Mouse (Mus musculus) cerebellum, adult 8-10 months (tissue): Measurements from ENCODE around the gene Med19.
"Not testable (repeated sequence)": the region's sequence is repeated elsewhere in the genome, so short reads cannot be mapped to it uniquely, and the experiment has no call there.

Experiments used
- DNase-seq: peaks from one replicate; pipeline ENCODE4 v3.0.0; 2022

Med19 gene

DNA sequence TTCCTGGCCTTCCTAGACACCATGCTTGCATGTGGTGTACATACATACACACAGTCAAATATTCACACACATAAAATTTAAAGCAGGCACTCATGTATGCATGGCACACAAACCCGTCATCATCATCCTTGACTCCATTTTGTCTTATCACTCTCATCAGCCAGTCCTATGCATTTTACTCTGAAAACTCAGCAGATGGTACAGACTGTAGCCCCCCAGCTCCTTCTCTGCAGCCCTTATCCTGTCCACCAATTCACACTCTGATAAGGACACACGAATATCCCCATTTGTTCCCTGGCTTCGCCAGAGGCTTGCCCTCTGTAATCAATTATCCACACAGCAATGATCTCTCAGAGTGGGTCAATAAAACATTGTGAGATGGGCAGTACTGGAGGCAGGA is 43.0 kb downstream of the Med19 start:
- DNase-seq = no peak

DNA sequence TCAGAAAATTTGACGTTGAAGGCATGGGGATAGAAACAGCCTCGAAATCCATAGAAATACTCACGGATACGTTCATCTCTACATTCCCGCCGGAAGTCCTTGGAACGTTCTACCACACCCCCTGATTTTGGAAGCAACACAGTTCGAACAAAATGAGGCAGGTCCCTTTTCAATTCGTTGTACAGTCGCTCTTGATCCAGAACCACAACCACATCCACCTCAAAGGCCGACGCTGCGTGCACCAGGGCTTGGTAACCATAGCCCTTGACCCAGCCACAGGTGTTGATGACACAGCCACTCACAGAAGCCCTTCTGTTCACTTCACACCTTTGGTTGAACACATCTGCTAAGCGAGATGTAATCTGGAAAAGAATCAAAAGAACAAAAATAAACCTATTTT is 45.7 kb downstream of the Med19 start:
- no peak for DNase-seq

DNA sequence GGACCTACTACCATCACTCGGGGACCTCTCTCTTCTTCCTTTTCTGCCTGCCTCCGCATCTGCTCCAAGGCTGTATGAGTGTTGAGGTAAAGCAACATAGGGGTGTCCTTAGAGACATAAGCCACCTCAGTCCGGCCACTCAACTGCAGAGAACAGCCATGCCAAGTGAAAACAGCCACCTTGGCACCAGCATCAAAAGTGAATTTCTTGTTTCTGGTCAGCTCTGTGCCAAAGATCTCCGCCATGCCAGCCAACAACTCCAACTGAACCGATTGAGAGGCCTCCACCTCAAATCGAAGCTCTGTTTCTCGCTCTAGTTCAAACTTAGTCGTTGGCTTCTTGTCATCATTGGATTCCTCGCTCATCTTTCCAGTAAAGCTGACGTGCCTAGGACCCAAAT is 47.6 kb downstream of the Med19 start:
- DNase-seq = no peak

DNA sequence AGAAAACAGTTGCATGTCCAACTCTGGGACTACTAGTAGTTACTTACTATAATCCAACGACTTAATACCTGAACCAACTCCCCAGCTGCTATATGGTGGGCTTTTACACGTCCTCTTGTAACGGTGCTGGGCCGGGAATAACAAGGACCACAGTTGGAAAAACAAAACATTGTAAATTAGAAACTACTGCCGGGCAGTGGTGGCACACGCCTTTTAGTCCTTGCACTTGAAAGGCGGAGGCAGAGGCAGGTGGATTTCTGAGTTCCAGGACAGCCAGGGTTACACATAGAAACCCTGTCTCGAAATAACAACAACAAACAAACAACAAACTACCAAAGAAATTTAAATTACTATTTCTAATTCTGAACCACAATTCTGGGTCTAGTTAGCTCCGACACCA is 48.5 kb downstream of the Med19 start:
- peak; percentile 28 for DNase-seq

DNA sequence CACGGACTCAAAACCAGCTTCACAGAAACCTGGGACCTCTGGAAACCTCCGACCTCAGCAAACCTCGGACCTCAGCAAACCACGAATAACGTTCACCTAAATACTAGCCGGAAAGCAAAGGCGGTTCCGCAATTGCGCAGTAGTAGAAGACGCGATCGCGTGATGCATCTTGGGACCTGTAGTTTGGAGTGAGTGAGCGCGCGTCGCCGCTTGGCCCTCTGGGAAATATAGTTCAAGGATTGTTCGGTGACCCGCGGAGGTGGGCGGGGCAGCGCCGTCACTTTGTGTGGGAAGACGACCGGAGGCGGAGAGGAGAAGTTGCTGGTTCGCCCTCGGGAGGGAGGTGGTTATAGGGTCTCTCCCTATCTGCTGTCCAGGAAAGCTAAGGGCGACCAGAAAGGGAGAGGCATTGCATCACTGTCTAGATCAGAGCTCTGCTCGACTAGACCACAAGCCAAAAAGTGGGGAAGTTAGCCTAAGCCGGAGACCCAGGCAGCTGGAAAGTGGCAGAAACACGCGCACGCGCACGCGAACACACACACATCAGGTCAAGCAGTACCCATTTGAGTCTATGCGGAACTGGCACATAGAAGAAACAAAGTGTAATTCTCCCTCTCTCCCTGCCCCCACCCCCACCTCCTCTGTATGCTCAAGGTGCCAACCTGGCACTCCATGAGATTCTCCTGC is 49.1 kb downstream of the Med19 start, which contains the start of gene Clp1:
Gene Clp1 (minus strand): TSS at position 179 of the 687 bp plus-strand sequence.
- peak; percentile 94 for DNase-seq

DNA sequence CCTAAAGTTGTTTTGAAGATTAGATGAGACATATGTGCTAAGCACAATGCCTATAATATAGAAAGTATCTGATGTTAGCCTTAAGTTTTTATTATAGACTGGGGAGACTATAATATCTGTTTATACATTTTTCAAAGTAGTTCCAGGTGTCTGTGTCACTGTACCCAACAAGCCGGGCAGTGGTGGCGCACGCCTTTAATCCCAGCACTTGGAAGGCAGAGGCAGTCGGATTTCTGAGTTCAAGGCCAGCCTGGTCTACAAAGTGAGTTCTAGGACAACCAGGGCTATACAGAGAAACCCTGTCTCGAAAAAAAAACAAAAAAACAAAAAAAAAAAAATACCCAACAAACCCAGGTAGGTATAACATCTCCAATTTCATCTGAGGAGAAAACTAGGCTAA is 50.0 kb downstream of the Med19 start:
- not testable (repeated sequence) for DNase-seq

DNA sequence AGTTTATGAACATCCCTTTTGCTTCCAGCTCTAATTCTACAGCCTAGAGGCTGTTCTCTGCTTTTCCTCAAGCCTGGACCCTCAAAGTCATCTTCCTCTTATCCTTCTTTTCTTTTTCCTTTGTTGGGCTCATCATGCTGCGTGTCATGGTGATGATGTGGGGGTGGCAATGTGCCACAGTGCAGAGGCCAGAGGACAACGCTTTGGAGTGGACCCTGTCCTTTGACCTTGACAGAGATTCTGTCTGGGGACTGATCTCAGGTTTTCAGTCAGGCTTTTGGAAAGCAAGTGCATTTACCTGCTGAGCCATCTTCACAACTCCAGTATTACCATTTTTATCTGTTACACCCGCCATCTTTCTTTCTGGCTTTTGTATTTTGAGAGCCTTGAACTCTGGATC is 53.0 kb downstream of the Med19 start:
- DNase-seq = no peak

DNA sequence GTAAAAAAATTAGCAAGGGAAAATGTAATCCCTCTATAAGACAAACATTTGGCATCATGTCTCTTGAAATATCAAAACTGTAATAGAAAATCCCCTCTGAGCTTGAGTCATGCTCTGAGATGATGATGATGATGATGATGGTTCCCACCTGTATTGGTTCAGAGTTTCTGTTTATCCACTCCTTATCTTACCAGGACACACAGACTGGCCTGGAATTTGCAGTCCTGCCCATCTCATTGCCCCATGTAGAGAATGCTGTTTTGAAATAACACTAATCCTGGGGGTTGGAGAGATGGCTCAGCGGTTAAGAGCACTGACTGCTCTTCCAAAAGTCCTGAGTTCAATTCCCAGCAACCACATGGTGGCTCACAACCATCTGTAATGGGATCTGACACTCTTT is 54.2 kb downstream of the Med19 start:
- no peak for DNase-seq

DNA sequence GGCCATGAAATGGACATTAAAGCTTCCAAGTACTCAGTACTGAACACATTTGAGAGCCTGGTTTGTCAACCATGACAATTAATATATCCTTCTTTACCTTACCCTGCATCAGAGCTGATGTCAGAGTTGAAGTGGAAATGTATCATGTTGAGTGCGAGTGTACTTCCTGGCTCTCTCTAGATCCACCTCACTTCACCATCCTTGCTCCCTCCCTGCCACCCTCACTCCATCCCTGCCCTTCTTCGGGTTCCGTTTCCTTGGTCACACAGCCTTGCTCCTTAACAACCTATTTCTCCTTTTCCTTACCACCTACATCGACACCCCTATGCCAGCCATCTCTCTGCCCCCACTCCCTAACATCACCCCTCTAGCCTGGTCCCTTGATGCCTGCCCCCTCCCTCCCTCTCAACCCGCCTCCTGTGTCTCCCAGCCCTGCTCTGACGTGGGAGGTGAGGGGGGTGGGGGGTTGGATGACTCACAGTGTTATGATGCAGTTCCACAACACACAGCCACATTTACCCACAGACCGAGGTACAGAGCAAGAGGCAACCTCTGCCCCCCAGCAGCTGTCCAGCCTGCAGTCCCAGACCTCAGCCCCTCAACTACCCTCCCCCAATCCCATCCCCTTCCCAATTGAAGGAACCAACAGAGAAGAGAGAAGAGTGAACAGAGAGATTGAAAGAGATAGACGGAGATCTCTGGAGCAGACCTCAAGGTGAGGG is 55.5 kb downstream of the Med19 start, which contains the start of gene Ypel4:
Gene Ypel4 (plus strand): TSS at position 480 of the 722 bp plus-strand sequence.
- peak; percentile 86 for DNase-seq

DNA sequence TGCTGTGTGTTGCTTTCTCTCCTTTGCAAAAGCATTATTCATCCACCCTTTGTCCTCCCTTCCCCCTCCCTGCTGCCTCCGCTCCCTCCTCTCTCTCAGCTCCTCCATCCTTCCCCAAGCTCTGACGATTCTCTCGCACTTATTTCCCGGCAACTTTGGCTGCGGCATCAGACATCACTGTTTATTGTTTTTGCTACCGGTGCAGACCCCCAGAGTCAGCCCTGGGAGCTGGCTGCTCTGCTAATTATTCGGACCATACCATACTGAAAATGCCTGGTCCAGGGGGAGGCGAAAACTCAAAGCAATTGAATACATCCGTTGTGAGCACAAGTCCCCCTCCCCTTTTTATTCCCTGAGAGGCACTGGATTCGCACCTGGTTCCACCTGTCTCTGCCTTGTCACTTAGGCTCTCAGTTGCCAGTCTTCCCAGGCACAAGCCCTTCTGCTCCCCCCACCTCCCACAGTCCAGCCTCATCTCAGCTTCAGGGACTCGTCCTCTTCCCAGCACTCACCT is 56.2 kb downstream of the Med19 start:
- peak; percentile 55 for DNase-seq

DNA sequence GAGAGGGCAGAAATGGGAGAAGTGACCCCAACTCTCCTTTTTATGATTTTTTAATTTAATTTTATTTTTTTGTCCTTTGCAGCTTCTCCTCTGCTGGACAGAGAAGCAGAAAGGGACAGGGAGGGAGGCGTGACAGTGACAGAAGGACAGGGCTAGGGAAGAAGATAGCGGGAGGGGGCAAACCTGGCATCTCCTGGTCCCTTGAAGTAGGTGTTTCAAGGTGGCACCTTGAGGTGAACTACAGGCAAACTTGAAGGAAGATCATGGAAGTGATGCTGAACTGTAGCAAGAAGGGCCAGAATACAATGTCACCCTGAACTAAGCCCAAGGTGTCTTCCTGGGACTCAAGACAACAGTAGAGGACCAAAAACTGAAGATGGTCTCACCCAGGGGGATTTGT is 56.7 kb downstream of the Med19 start:
- DNase-seq = no peak

DNA sequence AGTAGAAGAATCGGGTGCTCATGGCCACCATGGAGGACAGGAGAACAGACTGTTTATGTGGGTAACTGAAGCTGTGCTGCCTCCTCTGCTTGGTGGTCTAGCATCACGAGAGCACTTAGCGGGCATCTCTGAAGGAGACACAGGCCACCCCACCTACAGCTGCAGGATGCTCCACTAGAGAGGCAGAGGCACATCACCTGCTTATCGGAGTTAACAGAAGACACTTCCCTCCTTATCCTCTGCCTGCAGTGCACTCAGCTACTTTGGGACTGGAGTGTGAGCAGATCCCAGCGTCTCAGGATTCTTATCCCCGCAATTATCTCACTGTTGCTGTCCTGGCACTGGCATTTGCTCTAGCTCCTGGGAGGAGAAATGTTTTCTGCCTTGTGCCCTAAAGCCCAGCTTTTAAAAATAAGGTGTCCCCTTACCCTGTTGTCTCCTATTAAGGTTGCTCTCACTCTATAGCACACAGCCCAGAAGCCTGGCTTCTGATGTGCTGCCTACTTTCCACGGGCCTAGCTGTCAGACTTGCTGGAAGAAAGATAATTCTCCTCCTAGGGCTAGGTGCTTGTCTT is 57.2 kb downstream of the Med19 start:
- no peak for DNase-seq

DNA sequence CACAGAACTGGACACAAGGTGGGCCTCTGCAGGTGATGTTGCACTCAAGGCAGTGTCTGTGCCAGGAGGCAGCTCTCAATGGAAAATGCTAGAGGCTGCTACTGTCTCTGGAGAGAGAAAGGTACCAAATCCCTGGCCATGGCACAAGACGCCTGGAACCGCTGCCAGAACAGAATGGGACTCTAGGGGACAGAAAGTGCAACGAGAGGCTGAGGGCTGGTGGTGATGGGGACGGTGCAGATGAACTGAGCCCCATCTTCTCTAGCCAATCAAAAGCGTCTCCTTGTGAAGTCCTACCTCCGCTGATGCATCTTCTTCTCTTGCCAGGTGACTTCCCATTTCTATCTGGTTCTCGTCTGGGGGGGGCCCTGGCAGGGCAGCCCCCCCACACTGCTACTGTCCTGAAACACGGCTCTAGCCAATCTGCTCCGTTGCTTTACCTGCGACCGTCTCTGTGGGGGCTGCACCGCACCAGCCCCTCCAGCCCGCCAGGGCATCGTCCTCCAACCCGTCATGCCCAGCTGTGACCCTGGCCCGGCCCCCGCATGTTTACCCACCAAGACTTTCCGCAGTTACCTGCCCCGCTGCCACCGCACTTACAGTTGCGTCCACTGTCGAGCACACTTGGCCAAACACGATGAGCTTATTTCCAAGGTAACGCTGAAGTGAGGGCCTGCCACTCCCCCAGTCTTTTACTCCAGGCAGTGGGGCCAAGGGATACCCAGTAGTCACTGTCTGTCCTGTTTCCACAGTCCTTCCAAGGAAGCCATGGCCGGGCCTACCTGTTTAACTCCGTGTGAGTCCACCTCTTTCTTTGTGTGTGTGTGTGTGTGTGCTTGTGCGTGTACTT is 58.3 kb downstream of the Med19 start:
- peak; percentile 30 for DNase-seq

DNA sequence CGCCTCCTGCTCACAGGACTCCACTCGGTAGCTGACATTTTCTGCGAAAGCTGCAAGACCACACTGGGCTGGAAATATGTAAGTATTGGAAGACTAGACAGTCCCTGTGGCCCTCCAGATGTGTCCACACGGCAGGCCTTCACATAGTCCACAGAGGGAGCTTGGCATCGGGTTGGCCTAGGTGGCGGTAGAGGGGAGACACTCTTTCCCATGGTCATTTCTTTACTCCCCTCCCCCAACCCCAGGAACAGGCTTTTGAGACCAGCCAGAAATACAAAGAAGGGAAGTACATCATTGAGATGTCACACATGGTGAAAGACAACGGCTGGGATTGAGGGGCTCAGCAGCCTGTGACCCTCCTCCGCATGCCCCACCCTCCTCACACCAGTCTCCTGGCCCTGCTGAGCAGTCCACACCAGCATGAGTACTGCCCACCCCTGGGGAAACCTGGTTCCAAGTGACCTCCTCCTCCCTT is 59.3 kb downstream of the Med19 start:
- DNase-seq = no peak
